Mouse (Mus musculus) intestine, embryonic 16.5 days (tissue): Measurements from ENCODE around the gene Glul. TPM values are rescaled to one million over a fixed set of nuclear protein-coding genes. Genes with fewer than 3 reads are reported as not detected.

Experiments
- ATAC-seq: fragments of 200-750 bp; cut with Nextera tagmentation; 2 replicates; pipeline ENCODE4 v1.8.0; 2017; ENCODE audit warnings: moderate TSS enrichment, moderate library complexity
- H3K27ac ChIP-seq: fragments of 300-500 bp; sonication (generic); 2 replicates; pipeline ENCODE4 v1.5.1; 2014; ENCODE audit warnings: mild to moderate bottlenecking, low read length
- H3K27me3 ChIP-seq: fragments of 300-500 bp; sonication (generic); replicated peaks from 2 replicates; pipeline ENCODE4 v1.6.1; 2014; ENCODE audit warnings: low read length, control low read depth, mixed read lengths; ENCODE audit not compliant: control insufficient read depth, insufficient read depth
- H3K36me3 ChIP-seq: fragments of 300-500 bp; sonication (generic); 2 replicates; pipeline ENCODE4 v1.6.1; 2014; ENCODE audit warnings: low read length, control low read depth; ENCODE audit not compliant: control insufficient read depth, insufficient read depth
- H3K4me1 ChIP-seq: fragments of 300-500 bp; sonication (generic); 2 replicates; pipeline ENCODE4 v1.6.1; 2014; ENCODE audit warnings: low read length, control low read depth, mixed read lengths; ENCODE audit not compliant: control insufficient read depth, insufficient read depth
- H3K4me2 ChIP-seq: fragments of 300-500 bp; sonication (generic); 2 replicates; pipeline ENCODE4 v1.6.1; 2014; ENCODE audit warnings: low read depth, low read length, control low read depth
- H3K4me3 ChIP-seq: fragments of 300-500 bp; sonication (generic); 2 replicates; pipeline ENCODE4 v1.5.1; 2014; ENCODE audit warnings: mild to moderate bottlenecking, low read length
- H3K9ac ChIP-seq: fragments of 300-500 bp; sonication (generic); 2 replicates; pipeline ENCODE4 v1.6.1; 2014; ENCODE audit warnings: low read depth, low read length
- H3K9me3 ChIP-seq: fragments of 300-500 bp; sonication (generic); 2 replicates; pipeline ENCODE4 v1.6.1; 2016; ENCODE audit warnings: low read length, control low read depth; ENCODE audit not compliant: control insufficient read depth
- WGBS: fragments of 180-500 bp; shearing (Covaris S2); extraction: QIAGEN DNeasy Blood & Tissue Kit; methylation state at CpG from one replicate; pipeline ENCODE4 v1.1.7; 2014; 5-methylcytosine and 5-hydroxymethylcytosine counted together
- polyA plus RNA-seq: library from polyadenylated mRNA; unstranded; fragments of >200 nt; fragmentation: Nextera tagmentation; extraction: Ambion mirVana; gene quantifications from 2 replicates; pipeline ENCODE4 v1.2.1, GENCODE M21; 2015

Gene Glul
- polyA plus RNA-seq, 1 experiment from 2014 or later, result 66.0 TPM

DNA sequence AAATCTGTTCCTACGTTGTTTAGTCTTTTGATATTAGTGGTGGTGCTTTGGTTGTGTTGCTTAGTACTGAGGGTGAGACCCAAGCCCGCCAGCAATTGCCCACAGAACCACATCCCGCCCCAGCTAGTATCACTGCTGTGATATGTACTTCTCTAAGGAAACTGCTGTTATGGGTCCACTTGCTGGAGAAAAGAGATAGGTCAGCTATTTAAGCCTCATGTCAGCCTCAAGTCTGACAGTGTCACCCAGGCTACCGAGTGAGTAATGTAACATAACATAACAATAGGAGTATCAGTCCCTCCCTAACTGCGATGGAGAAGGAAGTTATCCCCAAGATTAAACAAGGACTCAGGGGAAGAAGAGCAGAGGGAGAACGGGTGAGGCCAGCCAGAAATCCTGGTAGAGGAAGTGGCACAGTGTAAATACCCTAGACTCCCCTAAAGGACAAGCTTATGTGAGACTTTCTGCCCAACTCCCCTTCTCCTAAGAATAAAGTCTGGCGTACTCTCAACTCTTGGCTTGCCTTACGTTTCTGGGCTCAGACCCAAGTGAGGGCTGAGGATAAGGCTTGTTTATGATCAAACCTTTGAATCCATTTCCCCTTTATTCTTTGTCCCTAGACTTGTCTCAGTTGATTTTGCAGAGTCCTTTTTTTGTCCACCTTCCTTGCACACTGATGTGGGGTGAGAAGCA lies 5.4 kb upstream of the Glul start:
- Histone ChIP-seq H3K4me1 (peaks cover 3% of the 10 kb centered on the region; the same call in 1 of the 2 replicates), H3K4me3 (no peak overlapping the region), H3K4me2 (no peak overlapping the region), H3K27ac (no peak overlapping the region), H3K9ac (no peak overlapping the region), H3K36me3 (no peaks in the 10 kb centered on the region), H3K27me3 (no peaks in the 10 kb centered on the region), H3K9me3 (no peaks in the 10 kb centered on the region)
- 53% methylated on average over 8 of the region's 8 CpGs for WGBS
- no peak for ATAC-seq

DNA sequence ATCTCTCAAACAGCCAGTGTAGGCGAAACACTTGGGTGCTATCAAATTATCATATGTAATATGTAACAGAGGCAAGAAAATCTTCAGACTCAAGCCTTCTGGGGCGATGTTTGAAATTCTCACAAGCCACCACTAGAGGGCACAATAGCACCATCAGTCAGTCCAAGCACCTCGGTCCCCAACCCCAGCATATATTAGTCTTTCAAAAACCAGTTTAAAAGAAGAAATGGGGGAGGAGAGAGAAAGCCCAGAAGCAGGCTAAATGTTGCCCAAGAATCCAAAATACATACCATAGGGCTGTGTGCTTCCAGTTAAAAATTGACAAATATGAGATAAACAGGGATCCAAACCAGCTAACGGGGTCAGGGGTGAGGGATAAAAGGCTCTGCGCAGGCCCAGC lies 4.8 kb upstream of the Glul start:
- Histone ChIP-seq H3K9ac (no peak overlapping the region), H3K4me1 (peaks cover 3% of the 10 kb centered on the region; the same call in 1 of the 2 replicates), H3K4me2 (no peak overlapping the region), H3K9me3 (no peaks in the 10 kb centered on the region), H3K27ac (no peak overlapping the region), H3K27me3 (no peaks in the 10 kb centered on the region), H3K36me3 (no peaks in the 10 kb centered on the region), H3K4me3 (no peak overlapping the region)
- no peak for ATAC-seq
- 34% methylated on average over 5 of the region's 5 CpGs for WGBS

DNA sequence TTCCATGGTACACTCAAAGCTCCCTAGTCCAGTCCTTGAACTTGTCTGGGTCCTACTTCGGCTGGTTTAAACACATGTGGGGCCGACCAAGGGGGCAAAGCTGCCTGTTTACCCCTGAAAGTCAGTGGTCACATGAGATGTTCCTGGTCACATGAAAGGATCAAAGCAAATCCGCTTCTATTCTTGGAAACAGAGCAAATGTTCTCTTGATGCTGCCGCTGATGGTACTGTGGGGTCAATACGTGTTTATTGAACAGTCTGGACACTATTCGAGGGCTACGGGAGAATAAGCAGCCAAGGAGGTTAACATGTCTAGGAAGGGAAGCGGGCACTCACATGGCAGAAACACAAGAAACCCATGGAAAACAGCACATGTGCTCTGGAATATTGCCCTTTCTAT lies 2.5 kb upstream of the Glul start:
- peaks cover 9% of the 10 kb centered on the region; the same call in 1 of the 2 replicates for H3K4me1 ChIP-seq
- WGBS, result 86% methylated on average over 8 of the region's 8 CpGs

DNA sequence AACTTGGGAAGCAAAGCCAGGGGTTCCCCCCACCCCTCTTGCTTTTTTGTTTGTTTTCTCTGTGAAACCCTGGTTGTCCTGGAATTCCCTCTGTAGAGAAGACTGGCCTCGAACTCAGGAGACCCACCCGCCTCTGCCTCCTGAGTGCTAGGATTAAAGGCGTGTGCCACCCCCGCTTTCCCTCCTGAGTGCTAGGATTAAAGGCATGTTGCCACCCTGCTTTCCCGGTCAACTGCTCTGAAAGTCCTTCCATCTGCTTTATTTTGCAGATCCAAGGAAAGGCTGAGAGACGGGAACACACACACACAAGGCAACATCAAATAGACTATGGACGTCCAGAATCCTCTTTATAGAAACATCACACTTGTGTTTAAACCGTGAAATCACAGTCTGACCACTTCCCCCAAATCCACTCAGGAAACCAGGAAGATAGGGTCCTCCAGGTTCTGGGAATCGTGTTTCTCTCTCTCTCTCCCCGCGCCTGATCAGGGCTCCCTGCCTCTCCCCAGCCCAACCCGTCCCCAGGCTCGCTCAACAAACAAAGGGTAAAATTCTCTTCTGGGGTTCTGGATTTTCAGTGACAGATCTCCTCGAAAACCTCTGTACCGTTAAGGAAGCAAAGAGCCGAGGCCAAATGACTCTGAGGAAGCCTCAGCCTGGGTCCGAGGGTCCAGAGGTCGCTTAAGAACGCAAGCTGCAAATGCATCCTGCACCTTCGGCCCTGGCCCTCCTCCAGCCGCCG lies 584 bp upstream of the Glul start:
- Histone ChIP-seq H3K27ac (peak overlapping the region; percentile 96), H3K4me2 (peak overlapping the region; percentile 86), H3K36me3 (no peaks in the 10 kb centered on the region), H3K4me3 (peak overlapping the region; percentile 82), H3K9me3 (no peaks in the 10 kb centered on the region), H3K4me1 (peaks cover 9% of the 10 kb centered on the region; the same call in 1 of the 2 replicates), H3K9ac (peak overlapping the region; percentile 89), H3K27me3 (no peaks in the 10 kb centered on the region)
- WGBS, result 20% methylated on average over 22 of the region's 22 CpGs
- ATAC-seq, result peak; percentile 40

More for the DNA sequence above, 2.5 kb upstream of the Glul start:
- Histone ChIP-seq H3K27me3 (no peaks in the 10 kb centered on the region), H3K9ac (no peak overlapping the region), H3K27ac (no peak overlapping the region), H3K36me3 (no peaks in the 10 kb centered on the region), H3K4me2 (no peak overlapping the region), H3K4me3 (no peak overlapping the region), H3K9me3 (no peaks in the 10 kb centered on the region)
- no peak for ATAC-seq

DNA sequence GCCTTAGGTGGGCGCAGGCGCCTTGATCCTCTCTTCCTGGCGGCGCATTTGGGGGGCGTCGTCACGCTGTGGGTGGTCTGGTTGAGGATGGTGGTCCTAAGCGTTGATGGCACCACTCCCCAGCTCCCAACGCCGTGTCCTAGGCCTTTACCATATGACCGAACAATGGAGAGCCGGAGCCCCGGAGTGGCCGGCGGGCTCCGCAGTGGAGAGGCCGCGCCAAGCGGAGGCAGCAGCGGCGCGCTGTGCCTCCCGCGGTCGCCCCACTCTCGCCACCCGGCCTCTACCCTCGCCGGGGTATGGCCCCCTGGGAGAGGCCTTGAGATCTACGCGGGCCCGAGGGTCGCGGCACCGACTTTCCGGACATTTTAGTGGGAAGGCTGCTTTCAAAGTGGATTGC lies 637 bp downstream of the Glul start:
- no peaks in the 10 kb centered on the region for H3K27me3 ChIP-seq
- ATAC-seq, result peak; percentile 39
- no peaks in the 10 kb centered on the region for H3K9me3 ChIP-seq
- peaks cover 9% of the 10 kb centered on the region; the same call in 1 of the 2 replicates for H3K4me1 ChIP-seq
- under 1% methylated on average over 36 of the region's 36 CpGs for WGBS
- peak overlapping the region; percentile 96 for H3K27ac ChIP-seq
- peak overlapping the region; percentile 82 for H3K4me3 ChIP-seq
- peak overlapping the region; percentile 86 for H3K4me2 ChIP-seq
- peak overlapping the region; percentile 89 for H3K9ac ChIP-seq
- H3K36me3 ChIP-seq, result peaks cover 4% of the 10 kb centered on the region; the same call in 1 of the 2 replicates

DNA sequence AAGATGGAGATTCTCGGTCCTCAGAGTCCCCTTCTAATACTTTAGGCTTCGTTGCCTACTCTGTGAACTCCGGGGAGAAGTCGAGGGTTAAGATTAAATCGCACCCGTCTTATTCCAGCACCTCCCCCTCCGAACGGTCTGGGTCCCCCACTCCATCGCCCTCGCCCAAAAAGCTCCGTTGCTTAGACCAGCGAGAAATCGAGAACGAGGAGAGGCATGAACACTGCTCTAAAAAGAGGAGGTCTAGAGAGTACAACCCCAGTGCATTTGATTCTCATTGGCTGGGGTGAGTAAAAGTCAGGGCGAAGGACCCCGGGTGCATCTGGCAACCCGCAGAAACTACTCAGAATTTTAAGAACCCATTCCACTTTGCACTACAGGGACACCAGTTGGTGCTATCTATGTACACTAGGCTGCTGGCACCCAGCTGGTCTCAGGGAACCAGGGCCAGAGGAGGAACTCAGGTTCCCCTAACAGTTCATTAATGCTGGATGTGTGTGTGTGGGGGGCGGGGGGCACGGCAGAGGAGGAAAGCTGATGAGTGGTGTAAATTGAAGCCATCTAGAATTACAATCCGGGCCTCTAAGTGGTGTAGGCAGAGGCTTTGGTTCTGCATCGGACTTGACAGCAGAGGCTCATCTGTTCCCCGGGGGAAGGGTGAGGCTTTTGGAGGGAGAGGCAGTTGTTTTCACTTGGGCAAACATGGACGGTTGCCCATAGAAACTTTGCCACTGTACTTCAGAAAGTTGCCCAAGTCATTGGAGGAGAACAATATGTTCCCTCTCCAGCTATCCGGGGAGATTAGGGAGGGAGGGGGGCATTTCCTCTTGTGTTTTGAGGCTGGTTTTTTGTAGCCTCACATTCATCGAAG lies 1.4 kb downstream of the Glul start:
- Histone ChIP-seq H3K36me3 (peaks cover 4% of the 10 kb centered on the region; the same call in 1 of the 2 replicates), H3K27me3 (no peaks in the 10 kb centered on the region), H3K27ac (peak overlapping the region; percentile 96), H3K4me2 (peak overlapping the region; percentile 86), H3K4me3 (peak overlapping the region; percentile 82), H3K9me3 (no peaks in the 10 kb centered on the region), H3K4me1 (peaks cover 9% of the 10 kb centered on the region; the same call in 1 of the 2 replicates), H3K9ac (peak overlapping the region; percentile 89)
- ATAC-seq, result no peak
- WGBS, result 3% methylated on average over 25 of the region's 25 CpGs

DNA sequence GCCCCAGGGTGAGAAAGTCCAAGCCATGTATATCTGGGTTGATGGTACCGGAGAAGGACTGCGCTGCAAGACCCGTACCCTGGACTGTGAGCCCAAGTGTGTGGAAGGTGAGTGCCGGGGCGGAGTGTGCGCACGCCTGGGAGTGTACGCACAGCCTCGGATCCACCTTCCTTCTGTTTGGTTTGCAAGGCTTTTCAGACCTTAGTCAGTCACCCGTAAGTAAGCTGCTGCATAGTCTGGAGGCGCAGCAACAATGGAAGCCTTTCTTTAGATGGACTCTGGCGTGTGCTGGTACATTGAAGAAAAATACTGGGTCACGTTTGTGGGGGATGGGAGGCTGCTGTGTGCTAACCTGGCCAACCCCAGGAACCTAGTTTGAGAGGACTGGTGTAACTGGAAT lies 3.3 kb downstream of the Glul start:
- WGBS, result 86% methylated on average over 13 of the region's 13 CpGs
- Histone ChIP-seq H3K9ac (no peak overlapping the region), H3K9me3 (no peaks in the 10 kb centered on the region), H3K27ac (no peak overlapping the region), H3K4me3 (no peak overlapping the region), H3K36me3 (peaks cover 4% of the 10 kb centered on the region; the same call in 1 of the 2 replicates), H3K4me1 (peaks cover 9% of the 10 kb centered on the region; the same call in 1 of the 2 replicates), H3K4me2 (no peak overlapping the region), H3K27me3 (no peaks in the 10 kb centered on the region)
- no peak for ATAC-seq

DNA sequence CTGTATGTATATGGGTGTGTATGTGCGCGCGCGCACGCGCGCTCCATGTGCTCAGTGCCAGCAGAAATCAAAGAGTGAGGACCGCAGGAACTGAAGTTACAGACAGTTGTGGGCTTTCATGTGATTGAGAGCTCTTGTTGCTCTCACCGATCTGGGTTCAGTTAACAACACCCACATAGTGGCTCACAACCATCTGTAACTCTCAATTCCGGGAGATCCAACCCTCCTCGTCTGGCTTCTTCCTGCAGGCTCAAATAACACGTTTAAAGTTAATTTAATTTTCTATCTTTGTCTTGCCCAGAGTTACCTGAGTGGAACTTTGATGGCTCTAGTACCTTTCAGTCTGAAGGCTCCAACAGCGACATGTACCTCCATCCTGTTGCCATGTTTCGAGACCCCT lies 4.5 kb downstream of the Glul start:
- ATAC-seq, result no peak
- peaks cover 10% of the 10 kb centered on the region for H3K36me3 ChIP-seq
- no peak overlapping the region for H3K4me3 ChIP-seq
- no peaks in the 10 kb centered on the region for H3K27me3 ChIP-seq
- peaks cover 6% of the 10 kb centered on the region; the same call in 1 of the 2 replicates for H3K4me1 ChIP-seq
- 91% methylated on average over 14 of the region's 14 CpGs for WGBS
- H3K9ac ChIP-seq, result no peak overlapping the region
- H3K9me3 ChIP-seq, result no peaks in the 10 kb centered on the region
- no peak overlapping the region for H3K27ac ChIP-seq
- H3K4me2 ChIP-seq, result no peak overlapping the region

DNA sequence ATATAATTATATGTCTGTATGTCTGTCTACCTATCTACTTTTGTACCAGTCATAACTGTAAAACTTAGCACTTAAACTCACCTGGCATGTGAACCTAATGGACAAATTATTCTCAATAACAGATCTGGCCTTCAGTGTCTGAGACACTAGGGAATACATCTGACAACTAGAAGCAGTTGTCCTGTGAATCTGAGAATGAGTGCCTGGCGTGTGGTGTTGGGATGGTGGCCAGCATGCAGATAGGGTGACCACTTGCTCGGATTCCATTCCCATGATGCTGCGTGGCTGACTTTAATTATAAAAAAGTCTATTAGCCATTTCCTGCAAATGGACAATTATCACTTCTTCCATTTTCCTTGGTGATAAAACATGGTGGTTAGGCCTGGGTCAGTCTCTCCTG lies 6.1 kb downstream of the Glul start:
- Histone ChIP-seq H3K4me3 (no peak overlapping the region), H3K4me1 (peaks cover 6% of the 10 kb centered on the region; the same call in 1 of the 2 replicates), H3K4me2 (no peak overlapping the region), H3K36me3 (peaks cover 12% of the 10 kb centered on the region), H3K27me3 (no peaks in the 10 kb centered on the region), H3K9ac (no peak overlapping the region), H3K9me3 (no peaks in the 10 kb centered on the region), H3K27ac (no peak overlapping the region)
- 93% methylated on average over 3 of the region's 3 CpGs for WGBS
- no peak for ATAC-seq
